In genomic region chr1:74017399-74018172, GRCm38 (mm10) we compare ENCODE assay signal across 9 mouse cellular contexts.
DNase-seq lines count a peak whose midpoint lies in the region; ATAC-seq lines count a peak whose summit lies in the region.
"Had no signal": no experiment of that assay in that cellular context is flagged by ENCODE, and none has a peak within 500 bp of the region (broad histone marks: within the 10 kb centered on the region; RNA-seq: fewer than 3 reads in every experiment).

No protein-coding gene starts in this region.

- H3K4me3 ChIP-seq in heart, embryonic 11.5 days (ENCODE audit: low read depth, low read length) = no peak overlapping the region

- no peak overlapping the region for H3K4me2 ChIP-seq in heart, embryonic 11.5 days

- H3K9ac ChIP-seq in heart, embryonic 11.5 days (ENCODE audit: low read depth, low read length) = peak overlapping the region; percentile 3; the same call in 1 of the 2 replicates

- DNase-seq in adrenal gland, postnatal 10 days = peak; percentile 69
- no peak for DNase-seq in adrenal gland, postnatal 36 days
- DNase-seq in 3T3-L1 (ENCODE audit: low read depth, low spot score) = peak; percentile 27
- peak; percentile 89 to 93 for DNase-seq in lung, adult 18-20 months
- no peak for DNase-seq in left cerebral cortex, adult 9 months (ENCODE audit: low spot score in 2 of 2)
- DNase-seq in neural tube, embryonic 10.5 days (ENCODE audit: extremely low spot score, low spot score) = no peak
- no peak for DNase-seq in layer of hippocampus, postnatal 10 days (ENCODE audit: low spot score in 2 of 2)
- DNase-seq: gastrocnemius, postnatal 36 days had no signal

- H3K36me3 ChIP-seq in heart, embryonic 11.5 days (ENCODE audit: control insufficient read depth, insufficient read depth, low read length) = no peaks in the 10 kb centered on the region

- 72% methylated on average over 9 of the region's 9 CpGs for WGBS in heart, embryonic 11.5 days (ENCODE audit: insufficient replicate concordance)

- H3K27ac ChIP-seq in heart, embryonic 11.5 days (ENCODE audit: low read depth, low read length) = no peak overlapping the region

- H3K4me1 ChIP-seq in heart, embryonic 11.5 days (ENCODE audit: control insufficient read depth, insufficient read depth, low read length) = peaks cover 64% of the 10 kb centered on the region

- no peak for ATAC-seq in heart, embryonic 11.5 days (replicated peaks; ENCODE audit: insufficient number of reproducible peaks, low FRiP score, low TSS enrichment)

- no peaks in the 10 kb centered on the region for H3K9me3 ChIP-seq in heart, embryonic 11.5 days (replicated peaks; ENCODE audit: control insufficient read depth, low read length)

- H3K27me3 ChIP-seq in heart, embryonic 11.5 days (ENCODE audit: control insufficient read depth, insufficient read depth, low read length) = no peaks in the 10 kb centered on the region

Comparison
In these comparisons a context has a peak if more than half of its experiments do, and no peak if none do; other contexts are left out.
1. DNase-seq: peak in adrenal gland, postnatal 10 days (single experiment), 3T3-L1 (single experiment) and lung, adult 18-20 months (2 of 2); none in adrenal gland, postnatal 36 days (0 of 2), left cerebral cortex, adult 9 months (0 of 2), neural tube, embryonic 10.5 days (single experiment) and layer of hippocampus, postnatal 10 days (0 of 2).